Mouse (Mus musculus) central nervous system, embryonic 14 days (tissue): ENCODE measurements around the gene Ear14. TPM values are rescaled to one million over a fixed set of nuclear protein-coding genes. Genes with fewer than 3 reads are reported as not detected.

Source experiments
- polyA plus RNA-seq: library from polyadenylated mRNA; depleted of rRNA; stranded (reverse); fragments of >200 nt; gene quantifications from 2 replicates; pipeline ENCODE4 v1.2.3, GENCODE M21; 2012; rRNA removed

The Ear14 gene
- not detected in 2 replicates for polyA plus RNA-seq

GRCm38 (mm10) chr14:51203115-51203514 lies at the start of gene Ear14:
Gene Ear14, plus strand, starts transcription at chr14:51203391.

GRCm38 (mm10) chr14:51161976-51162375 lies 41.2 kb upstream of the Ear14 start, which contains the start of gene Rnase2b:
Gene Rnase2b, plus strand, starts transcription at chr14:51162260.

GRCm38 (mm10) chr14:51199098-51200023 lies 3.8 kb upstream of the Ear14 start, which contains the start of gene Ang2:
Gene Ang2, minus strand, starts transcription at chr14:51199148.

Other genes with a start within 250 kb of the Ear14 start
- gene Pnp2, start 247.4 kb upstream of the Ear14 start, polyA plus RNA-seq, result 0.23 and 0.28 TPM in 2 replicates
- gene Rnase10, start 195.6 kb upstream of the Ear14 start, polyA plus RNA-seq, result 0.04 TPM in 1 of 2 replicates, not detected in the other
- gene Rnase9, start 161.5 kb upstream of the Ear14 start, polyA plus RNA-seq, result not detected in 2 replicates
- not detected in 2 replicates for gene Rnase11, start 153.2 kb upstream of the Ear14 start, polyA plus RNA-seq
- not detected in 2 replicates for gene Rnase12, start 145.7 kb upstream of the Ear14 start, polyA plus RNA-seq
- gene Olfr750, start 129.0 kb upstream of the Ear14 start, polyA plus RNA-seq, result not detected in 2 replicates
- gene Rnase4, start 112.3 kb upstream of the Ear14 start, polyA plus RNA-seq, result 14.3 and 24.3 TPM in 2 replicates
- gene Ang, start 112.2 kb upstream of the Ear14 start, polyA plus RNA-seq, result 4.3 and 6.9 TPM in 2 replicates
- not detected in 2 replicates for gene Eddm3b, start 89.0 kb upstream of the Ear14 start, polyA plus RNA-seq
- gene Rnase6, start 79.5 kb upstream of the Ear14 start, polyA plus RNA-seq, result 0.35 and 0.66 TPM in 2 replicates
- gene Rnase1, start 56.6 kb upstream of the Ear14 start, polyA plus RNA-seq, result 0.25 and 0.31 TPM in 2 replicates
- gene Rnase2b, start 41.1 kb upstream of the Ear14 start, polyA plus RNA-seq, result not detected in 2 replicates
- not detected in 2 replicates for gene Ang2, start 4.2 kb upstream of the Ear14 start, polyA plus RNA-seq
- not detected in 2 replicates for gene Rnase2a, start 52.7 kb downstream of the Ear14 start, polyA plus RNA-seq
- gene Gm7247, start 158.4 kb downstream of the Ear14 start, polyA plus RNA-seq, result not detected in 2 replicates
- gene Vmn2r88, start 207.4 kb downstream of the Ear14 start, polyA plus RNA-seq, result not detected in 2 replicates
- gene Vmn2r89, start 248.5 kb downstream of the Ear14 start, polyA plus RNA-seq, result not detected in 2 replicates